Mouse (Mus musculus): ENCODE results near the gene Ppp2ca.

Ppp2ca gene

GRCm38 (mm10) chr11:52098398-52098946 lies at the start of gene Ppp2ca:
TSS of gene Ppp2ca (plus strand) at chr11:52098681.
- in situ Hi-C loops (cut with MboI; ENCODE audit: low sequenced_read_pairs), result no loop called here

GRCm38 (mm10) chr11:52053371-52053770 lies 45.1 kb upstream of the Ppp2ca start:
- in situ Hi-C loops (cut with MboI; ENCODE audit: low sequenced_read_pairs), result no loop called here

GRCm38 (mm10) chr11:52054728-52055127 lies 43.8 kb upstream of the Ppp2ca start:
- in situ Hi-C loops (cut with MboI; ENCODE audit: low sequenced_read_pairs), result no loop called here

DNA sequence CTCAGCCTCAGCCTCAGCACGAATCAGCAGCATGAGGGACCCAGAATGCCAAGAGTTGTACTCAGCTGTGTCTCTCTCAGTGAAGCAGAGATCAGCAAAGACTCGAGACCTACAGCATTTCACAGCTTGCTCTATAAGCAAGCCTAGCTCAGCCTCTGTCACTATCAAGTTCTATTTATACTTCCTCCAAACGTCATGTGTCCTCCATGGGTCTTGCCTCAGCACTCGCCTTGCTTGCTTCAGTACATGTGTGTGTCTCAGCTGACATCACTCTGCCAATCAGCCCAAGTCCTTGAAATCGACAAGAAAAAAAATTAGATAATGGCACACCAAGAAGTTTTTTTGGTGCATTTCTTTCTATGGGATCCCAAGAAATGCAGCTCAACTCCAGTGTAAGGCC lies 42.3 kb upstream of the Ppp2ca start:
- in situ Hi-C loops (cut with MboI; ENCODE audit: low sequenced_read_pairs), result no loop called here

DNA sequence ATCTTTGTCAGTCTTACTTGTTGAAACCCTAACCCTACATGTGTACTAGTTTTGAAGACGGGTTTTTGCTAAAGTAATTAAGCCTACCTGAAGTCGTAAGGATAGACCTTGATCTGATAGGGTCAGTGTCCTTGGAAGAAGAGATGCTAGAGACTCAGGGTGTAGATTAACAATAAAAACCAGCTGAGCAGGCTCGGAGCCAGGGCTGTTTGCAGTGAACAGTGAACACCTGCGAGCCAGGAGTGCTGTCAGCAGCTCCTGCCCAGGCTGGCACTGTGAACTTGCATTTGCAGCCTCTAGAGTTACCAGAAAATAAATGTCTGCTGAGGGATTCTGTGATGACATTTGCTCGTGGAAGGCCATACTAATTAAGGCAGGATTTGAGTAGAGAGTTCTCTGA lies 39.5 kb upstream of the Ppp2ca start:
- in situ Hi-C loops (cut with MboI; ENCODE audit: low sequenced_read_pairs), result no loop called here

- in situ Hi-C loops (cut with MboI; ENCODE audit: low sequenced_read_pairs), result no loop called here
Measured at GRCm38 (mm10) chr11:52060315-52060714, 38.2 kb upstream of the Ppp2ca start.

DNA sequence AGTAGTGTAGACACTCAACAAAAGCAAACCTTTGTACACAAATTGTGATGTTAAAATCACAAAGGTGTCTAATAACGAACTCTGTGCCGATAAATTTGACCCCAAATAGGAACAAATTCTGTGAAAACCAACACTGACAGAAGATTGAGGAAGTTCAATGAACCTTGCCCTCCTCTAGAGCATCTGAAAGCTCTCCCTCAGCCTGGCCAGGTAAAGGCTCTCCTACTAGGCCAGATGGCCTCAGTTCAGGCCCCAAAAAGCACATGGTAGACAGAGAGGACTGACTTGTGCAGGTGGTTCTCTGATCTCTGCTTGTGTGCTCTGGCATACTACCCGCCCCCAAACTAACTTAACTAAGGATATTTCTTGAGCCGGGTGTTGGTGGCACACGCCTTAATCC lies 36.1 kb upstream of the Ppp2ca start:
- in situ Hi-C loops (cut with MboI; ENCODE audit: low sequenced_read_pairs), result no loop called here

- in situ Hi-C loops (cut with MboI; ENCODE audit: low sequenced_read_pairs), result no loop called here
Measured at GRCm38 (mm10) chr11:52064398-52064797, 34.1 kb upstream of the Ppp2ca start.

- in situ Hi-C loops (cut with MboI; ENCODE audit: low sequenced_read_pairs), result no loop called here
Measured at GRCm38 (mm10) chr11:52065841-52066240, 32.6 kb upstream of the Ppp2ca start.

GRCm38 (mm10) chr11:52071768-52072167 lies 26.7 kb upstream of the Ppp2ca start:
- in situ Hi-C loops (cut with MboI; ENCODE audit: low sequenced_read_pairs), result no loop called here

DNA sequence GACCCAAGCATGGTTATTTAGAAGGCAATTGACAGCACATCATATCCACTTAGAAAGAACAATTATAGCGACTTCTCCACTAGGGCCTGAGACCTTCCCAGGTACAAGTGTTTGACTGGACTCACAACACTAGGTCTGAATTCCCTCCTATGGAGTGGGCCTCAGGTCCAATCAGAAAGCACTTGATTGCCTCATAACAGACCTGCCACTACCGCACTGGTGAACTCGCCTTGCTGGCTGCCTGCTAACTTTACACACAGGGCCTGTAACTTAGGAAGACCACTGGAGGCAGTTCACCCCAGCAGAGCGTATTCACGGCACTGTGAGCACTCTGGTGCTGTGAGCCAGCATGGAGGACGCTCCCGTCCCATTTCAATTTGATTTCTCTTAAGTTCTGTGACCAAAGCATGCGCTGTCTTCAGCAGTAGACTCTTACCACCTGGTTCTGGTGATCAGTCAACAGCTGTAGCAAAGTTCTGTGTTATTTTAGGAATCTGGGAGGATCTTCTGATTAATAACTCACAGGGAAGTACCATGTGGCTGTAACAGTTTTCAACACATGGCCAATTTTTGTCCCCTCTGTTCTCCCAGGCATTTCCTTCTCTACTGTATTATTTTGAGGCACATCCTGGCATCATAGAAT lies 24.8 kb upstream of the Ppp2ca start:
- in situ Hi-C loops (cut with MboI; ENCODE audit: low sequenced_read_pairs), result no loop called here

DNA sequence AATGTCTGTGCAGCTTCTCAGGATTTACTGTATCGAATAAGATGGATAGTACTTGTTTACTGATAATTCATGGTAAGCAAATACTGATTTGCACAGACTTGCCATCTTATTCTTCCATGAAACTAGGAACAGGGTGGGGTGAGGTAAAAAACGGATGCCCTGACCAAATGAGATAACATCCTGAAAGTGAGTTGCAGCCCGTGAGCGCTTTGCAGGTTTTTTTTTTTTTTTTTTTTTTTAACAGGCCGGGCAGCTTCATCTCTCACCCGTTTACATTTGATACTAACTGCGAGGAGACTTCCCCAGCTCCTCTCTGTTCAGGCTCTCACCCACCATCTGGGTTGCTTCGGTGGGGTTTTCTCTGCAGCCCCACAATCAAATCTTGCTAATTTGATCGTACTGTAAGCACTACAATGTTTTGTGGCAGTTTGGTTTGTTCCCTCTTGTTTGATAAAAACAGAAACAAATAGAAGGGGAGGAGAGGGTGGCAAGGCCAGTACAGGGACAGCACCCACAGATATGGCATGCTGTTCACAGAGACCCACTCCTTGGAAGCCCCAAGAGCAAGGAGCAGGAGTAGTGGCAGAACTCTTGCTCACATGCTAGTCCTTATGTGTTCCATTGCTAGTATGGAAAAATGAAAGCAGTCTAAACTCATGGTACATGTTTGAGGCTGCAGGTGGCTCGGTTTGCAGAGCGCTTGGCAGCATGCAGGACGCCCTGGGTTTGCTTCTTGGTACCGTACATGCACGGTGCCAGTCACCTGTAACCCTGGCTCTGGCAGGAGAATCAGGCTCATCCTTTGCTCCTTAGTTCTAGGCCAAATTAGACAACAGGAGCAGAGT lies 23.6 kb upstream of the Ppp2ca start:
- in situ Hi-C loops (cut with MboI; ENCODE audit: low sequenced_read_pairs), result no loop called here

DNA sequence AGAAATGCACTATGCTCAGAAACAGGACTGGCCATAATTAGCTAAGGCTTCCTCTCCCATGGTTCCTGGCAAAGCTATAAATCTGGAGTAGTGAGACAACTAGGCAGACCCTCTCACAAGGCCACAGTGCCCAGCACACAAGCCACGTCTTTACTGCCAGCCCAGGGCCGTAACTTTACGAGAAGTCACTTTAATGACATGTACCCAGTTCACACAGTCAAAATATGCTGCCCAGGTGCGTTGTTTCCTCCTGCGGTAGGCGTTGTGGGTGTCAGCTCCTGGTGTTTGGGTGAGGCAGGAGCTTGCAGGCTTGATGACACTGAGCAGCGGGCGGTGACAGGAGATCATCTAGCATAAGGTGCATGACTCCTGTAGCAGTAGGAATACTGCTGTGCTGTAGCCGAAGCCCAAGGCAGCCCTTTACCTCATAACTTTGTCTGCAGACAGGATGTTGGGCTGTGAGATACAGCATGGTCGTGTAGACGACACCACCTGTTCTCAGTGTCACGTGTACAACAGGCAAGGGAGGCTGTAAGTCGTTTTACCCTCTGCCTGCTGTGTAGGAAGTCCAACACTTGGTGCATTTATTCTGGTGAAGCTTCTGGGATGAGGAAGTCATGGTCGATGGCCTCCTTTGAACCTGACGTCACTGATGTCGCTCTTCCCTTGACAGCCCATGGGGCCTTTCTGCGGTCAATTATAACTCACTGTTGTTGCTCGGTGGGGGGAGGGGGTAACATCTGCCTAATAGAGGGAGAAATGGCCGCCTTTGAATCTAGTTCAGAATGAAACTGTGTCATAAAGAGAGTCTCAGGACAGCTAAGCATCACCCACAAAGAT lies 22.5 kb upstream of the Ppp2ca start:
- in situ Hi-C loops (cut with MboI; ENCODE audit: low sequenced_read_pairs), result no loop called here

GRCm38 (mm10) chr11:52076742-52077352 lies 21.6 kb upstream of the Ppp2ca start:
- in situ Hi-C loops (cut with MboI; ENCODE audit: low sequenced_read_pairs), result no loop called here

DNA sequence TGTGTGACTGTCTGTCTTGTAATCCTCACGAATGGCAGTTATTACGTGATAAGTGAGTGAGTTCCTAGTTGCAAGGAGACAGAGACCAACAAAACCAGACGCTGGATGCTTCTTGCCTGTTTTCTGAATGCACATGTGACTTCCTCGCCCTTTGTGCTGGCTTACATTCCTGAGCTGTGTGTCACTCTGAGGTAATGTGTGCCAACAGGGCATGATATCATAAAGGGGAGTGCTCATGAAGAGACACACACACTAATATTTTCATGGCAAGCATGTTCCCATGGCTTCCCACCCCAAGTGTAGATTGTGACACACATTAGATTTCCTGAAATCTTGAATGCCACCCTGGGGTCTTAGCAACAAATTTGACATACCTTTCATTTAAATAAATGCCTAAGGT lies 20.5 kb upstream of the Ppp2ca start:
- in situ Hi-C loops (cut with MboI; ENCODE audit: low sequenced_read_pairs), result no loop called here

- in situ Hi-C loops (cut with MboI; ENCODE audit: low sequenced_read_pairs), result no loop called here
Measured at GRCm38 (mm10) chr11:52079978-52080377, 18.5 kb upstream of the Ppp2ca start.

GRCm38 (mm10) chr11:52080656-52081055 lies 17.8 kb upstream of the Ppp2ca start:
- in situ Hi-C loops (cut with MboI; ENCODE audit: low sequenced_read_pairs), result no loop called here

GRCm38 (mm10) chr11:52085857-52086203 lies 12.7 kb upstream of the Ppp2ca start:
- in situ Hi-C loops (cut with MboI; ENCODE audit: low sequenced_read_pairs), result no loop called here

GRCm38 (mm10) chr11:52086204-52086864 lies 12.1 kb upstream of the Ppp2ca start:
- in situ Hi-C loops (cut with MboI; ENCODE audit: low sequenced_read_pairs), result no loop called here

DNA sequence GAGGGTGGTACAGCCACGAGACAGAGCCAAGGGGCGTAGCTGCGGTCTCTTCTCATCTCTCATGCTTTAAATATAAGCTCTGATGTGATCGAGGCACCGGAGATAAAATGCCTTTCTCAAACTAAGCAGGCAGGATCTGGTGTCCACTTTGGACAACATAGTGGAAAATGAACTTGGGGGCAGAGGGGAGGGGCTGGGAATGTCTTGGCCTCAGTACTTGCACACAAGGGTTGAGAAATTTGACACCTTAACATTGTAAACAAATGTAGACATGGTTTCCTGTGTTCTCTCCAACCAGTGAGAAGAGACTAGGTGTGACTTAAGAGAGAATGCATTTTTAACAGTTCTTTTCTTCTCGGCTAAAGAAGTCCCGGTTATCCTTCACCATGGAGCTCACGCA lies 9.2 kb upstream of the Ppp2ca start:
- in situ Hi-C loops (cut with MboI; ENCODE audit: low sequenced_read_pairs), result no loop called here
